Mouse (Mus musculus): Measurements from ENCODE around the gene Grk6. TPM values are rescaled to one million over a fixed set of nuclear protein-coding genes. Genes with fewer than 3 reads are reported as not detected.

Gene Grk6
- 66.0 and 66.1 TPM in 2 replicates for polyA plus RNA-seq (2012; rRNA removed)

DNA sequence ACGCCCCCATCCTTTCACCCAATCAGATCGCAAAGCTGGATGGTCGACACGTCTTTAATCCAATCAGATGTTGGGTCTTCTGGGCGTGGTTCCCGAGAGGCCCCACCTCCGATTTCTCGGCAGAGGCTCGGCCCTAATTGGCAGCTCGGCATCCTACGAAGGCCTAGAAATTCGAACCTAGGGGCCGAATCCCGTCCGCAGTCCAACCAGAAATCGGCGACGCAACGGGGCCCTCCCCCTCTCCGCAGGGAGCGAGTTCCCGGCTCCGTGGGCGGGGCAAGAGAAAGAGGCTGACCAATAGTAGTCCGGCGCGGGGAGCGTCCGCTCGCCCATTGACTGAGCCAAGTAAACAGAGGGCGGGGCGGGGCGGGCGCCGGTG lies at the start of gene Grk6:
Gene Grk6 (plus strand): TSS at position 136 of the 379 bp plus-strand sequence.

DNA sequence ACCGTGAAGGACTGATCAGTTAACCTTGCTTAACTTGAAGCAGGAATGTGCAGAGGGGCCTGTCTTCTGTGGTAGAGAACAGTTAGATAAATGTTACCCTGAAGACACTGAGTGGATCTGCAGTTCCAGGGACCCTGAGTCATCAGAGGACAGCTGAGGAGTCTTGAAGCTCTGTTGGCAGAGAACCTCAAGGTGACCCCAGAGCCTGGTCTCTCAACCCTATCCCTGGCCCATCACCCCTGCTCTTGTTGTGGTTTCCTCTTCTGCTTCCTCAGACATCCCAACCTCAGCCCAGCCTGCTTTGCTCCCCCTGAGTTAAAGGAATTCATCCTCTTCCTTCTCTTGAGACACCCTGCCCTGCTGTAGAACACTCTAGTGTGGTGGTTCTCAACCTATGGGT lies 46.8 kb upstream of the Grk6 start, which contains the start of gene Slc34a1:
Gene Slc34a1 (plus strand): TSS at position 100 of the 400 bp plus-strand sequence.

DNA sequence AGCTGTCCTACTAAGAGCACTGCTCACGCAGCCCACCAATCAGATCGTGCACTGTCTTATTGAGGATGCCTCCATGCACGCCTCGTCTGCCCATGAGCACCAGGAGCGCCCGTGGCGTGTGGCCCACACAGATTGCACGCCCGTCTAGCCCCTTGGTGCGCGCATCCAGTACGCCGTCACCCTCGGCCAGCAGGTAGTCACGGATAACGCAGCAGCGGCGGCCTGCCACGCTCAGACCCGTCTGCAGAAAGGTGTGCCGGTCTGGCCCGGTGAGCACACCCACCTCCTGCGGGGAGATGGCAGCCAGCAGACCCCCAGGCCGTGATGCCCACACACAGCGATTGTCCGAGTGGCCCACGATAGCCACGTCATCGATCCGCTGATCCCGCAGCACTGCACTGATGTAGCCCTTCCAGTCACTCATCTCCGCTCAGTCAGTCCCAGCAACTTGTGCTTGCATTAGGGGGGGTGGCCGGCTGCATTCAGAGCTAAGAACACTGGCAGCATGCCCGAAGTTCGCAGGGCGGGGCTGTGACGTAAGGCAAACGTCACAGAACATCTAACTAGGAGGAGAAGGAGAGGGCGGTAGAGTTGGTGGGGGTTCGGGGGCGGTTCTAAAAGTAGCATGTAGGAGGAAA lies 30.0 kb upstream of the Grk6 start, which contains the start of gene Pfn3:
Gene Pfn3 (minus strand): TSS at position 490 of the 638 bp plus-strand sequence.

DNA sequence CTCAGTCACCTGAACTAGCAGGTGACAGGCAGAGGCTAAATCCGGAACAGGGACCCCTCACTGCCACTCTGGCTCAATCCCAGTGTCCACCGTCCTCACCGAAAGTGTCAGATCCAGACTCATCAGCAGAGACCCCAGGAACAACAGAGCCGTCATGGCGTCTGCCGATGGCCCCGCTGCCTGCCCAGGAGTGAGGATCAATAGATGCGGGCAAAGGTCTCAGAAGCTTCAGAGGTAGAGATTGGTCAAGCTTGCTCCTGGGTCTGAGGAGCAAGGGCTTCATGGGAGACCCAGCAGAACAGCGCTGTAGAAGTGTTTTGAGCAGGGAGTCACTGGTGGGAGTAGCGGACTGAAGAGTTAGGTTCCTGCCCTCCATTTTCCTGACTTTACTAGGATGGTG lies 18.3 kb upstream of the Grk6 start, which contains the start of gene F12:
Gene F12 (minus strand): TSS at position 181 of the 400 bp plus-strand sequence.

DNA sequence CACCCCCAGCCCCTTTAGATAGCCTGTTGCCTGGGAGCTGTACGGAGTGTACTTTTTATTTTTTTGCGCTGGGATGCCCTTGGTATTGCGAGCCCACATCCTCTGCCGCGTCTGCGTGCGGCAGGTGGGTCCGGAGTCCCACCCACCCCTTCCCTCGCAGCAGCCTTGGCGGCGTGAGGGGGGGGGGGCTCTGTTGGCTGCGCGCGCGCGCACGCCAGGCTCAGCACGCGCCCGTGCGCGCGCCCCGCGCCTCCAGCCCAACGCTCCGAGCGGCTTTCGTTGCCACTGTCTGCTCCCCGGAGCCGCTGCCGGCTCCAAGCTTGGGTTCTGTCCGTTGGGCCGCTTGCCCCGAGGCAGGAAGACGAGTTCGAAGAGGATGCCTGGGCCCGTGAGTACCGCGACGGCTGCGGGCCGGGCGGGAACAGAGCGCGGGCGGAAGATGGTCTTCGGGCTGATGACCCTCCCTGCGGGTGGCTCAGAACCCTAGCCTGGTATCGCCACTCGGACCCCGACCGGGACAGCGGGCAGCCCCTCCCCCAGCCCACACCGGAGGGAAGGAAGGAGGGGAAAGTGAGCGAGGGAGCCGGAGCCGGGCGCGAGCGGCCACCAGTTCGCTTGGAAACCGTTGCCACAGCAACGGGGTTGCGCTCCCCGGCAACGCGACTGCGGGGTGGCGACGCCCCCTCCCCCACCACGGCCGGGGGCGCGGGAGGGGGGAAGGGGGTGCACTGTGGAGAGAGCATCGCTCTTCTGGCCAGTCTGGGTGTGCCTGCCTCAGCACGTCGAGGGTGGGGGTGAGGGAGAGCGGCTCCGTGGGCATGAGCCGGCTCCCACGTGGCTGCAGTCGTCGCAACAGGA lies 19.4 kb downstream of the Grk6 start, which contains the start of gene Prr7:
Gene Prr7 (plus strand): TSS at position 241 of the 858 bp plus-strand sequence.

DNA sequence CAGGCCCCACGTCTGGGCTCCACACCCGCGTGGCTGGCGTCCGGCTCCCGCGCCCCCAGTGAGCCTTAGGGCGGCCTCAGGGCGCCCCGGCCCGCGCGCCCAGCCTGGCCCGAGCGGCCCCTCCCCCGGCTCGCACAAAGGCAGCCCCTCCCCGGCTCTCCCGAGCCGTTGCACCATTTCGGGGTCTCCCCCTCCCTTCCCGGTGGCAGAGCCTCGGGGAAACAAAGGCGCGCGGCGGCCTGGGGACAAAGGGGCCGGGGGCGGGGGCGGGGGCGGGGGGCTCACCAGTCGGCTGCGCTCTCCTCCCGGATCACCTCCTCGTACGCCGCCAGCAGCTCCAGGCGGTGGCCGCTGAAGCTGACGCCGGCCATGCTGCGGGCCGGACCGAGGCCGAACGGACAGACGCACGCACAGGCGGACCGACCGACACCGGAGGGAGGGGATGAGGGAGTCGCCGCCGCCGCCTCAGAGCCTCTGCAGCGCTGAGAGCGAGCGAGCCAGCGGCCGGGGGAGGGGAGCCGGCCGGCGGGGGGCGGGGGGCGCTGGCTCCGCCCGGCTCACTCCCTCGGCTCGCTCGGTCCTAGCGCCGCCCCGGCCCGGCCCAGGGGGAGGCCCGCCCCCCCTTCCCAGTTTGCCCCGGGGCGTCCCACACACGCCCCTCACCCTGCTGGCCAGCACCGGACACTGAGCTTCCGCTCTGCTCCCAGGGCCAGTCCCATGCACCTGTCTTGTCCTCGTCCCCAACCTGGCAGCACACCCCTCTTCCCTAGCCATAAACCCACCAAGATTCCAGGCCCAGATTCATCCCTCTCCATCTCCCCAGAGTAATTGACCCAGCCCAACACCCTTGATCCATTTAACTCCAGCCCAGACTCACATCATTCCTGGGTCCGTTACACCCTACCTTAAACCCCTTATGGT lies 43.0 kb downstream of the Grk6 start, which contains the start of gene Dbn1:
Gene Dbn1 (minus strand): TSS at position 534 of the 921 bp plus-strand sequence.

Other genes with a start within 250 kb of the Grk6 start
- gene Nsd1, start 235.3 kb upstream of the Grk6 start, polyA plus RNA-seq (2012; rRNA removed): 10.7 and 13.2 TPM in 2 replicates
- gene Prelid1, start 124.6 kb upstream of the Grk6 start, polyA plus RNA-seq (2012; rRNA removed): 566 and 652 TPM in 2 replicates
- 75.2 and 86.3 TPM in 2 replicates for gene Rab24, start 123.1 kb upstream of the Grk6 start, polyA plus RNA-seq (2012; rRNA removed)
- gene Mxd3, start 115.2 kb upstream of the Grk6 start, polyA plus RNA-seq (2012; rRNA removed): 10.4 and 11.5 TPM in 2 replicates
- 99.2 and 117 TPM in 2 replicates for gene Lman2, start 82.3 kb upstream of the Grk6 start, polyA plus RNA-seq (2012; rRNA removed)
- gene Rgs14, start 75.3 kb upstream of the Grk6 start, polyA plus RNA-seq (2012; rRNA removed): 4.9 and 5.9 TPM in 2 replicates
- 1.0 and 1.6 TPM in 2 replicates for gene Slc34a1, start 46.9 kb upstream of the Grk6 start, polyA plus RNA-seq (2012; rRNA removed)
- not detected in 2 replicates for gene Pfn3, start 29.8 kb upstream of the Grk6 start, polyA plus RNA-seq (2012; rRNA removed)
- gene F12, start 18.3 kb upstream of the Grk6 start, polyA plus RNA-seq (2012; rRNA removed): 0.40 and 0.46 TPM in 2 replicates
- 9.9 and 10.6 TPM in 2 replicates for gene Prr7, start 19.2 kb downstream of the Grk6 start, polyA plus RNA-seq (2012; rRNA removed)
- 36.7 and 36.9 TPM in 2 replicates for gene Dbn1, start 43.0 kb downstream of the Grk6 start, polyA plus RNA-seq (2012; rRNA removed)
- 178 and 184 TPM in 2 replicates for gene Pdlim7, start 68.6 kb downstream of the Grk6 start, polyA plus RNA-seq (2012; rRNA removed)
- gene Dok3, start 84.2 kb downstream of the Grk6 start, polyA plus RNA-seq (2012; rRNA removed): 16.3 and 16.8 TPM in 2 replicates
- gene Ddx41, start 91.6 kb downstream of the Grk6 start, polyA plus RNA-seq (2012; rRNA removed): 66.3 and 71.4 TPM in 2 replicates
- 87.1 and 98.0 TPM in 2 replicates for gene Fam193b, start 126.0 kb downstream of the Grk6 start, polyA plus RNA-seq (2012; rRNA removed)
- 65.8 and 80.9 TPM in 2 replicates for gene Tmed9, start 128.7 kb downstream of the Grk6 start, polyA plus RNA-seq (2012; rRNA removed)
- 26.1 and 27.8 TPM in 2 replicates for gene B4galt7, start 154.8 kb downstream of the Grk6 start, polyA plus RNA-seq (2012; rRNA removed)
- gene Caml, start 177.9 kb downstream of the Grk6 start, polyA plus RNA-seq (2012; rRNA removed): 13.5 and 15.2 TPM in 2 replicates
- gene Ddx46, start 190.0 kb downstream of the Grk6 start, polyA plus RNA-seq (2012; rRNA removed): 7.7 and 7.9 TPM in 2 replicates
- 14.3 and 17.9 TPM in 2 replicates for gene B230219D22Rik, start 248.1 kb downstream of the Grk6 start, polyA plus RNA-seq (2012; rRNA removed)

Data from colon, adult 2 months (tissue).